Mouse (Mus musculus) right cerebral cortex, postnatal 10 days (tissue): ENCODE data around the gene Ino80b.

Experiments
- DNase-seq, 2 experiments: peaks; one replicate each; pipeline ENCODE4 v3.0.0; 2021; ENCODE audit warnings: low spot score in 2 of 2

The Ino80b gene

GRCm38 (mm10) chr6:83118369-83118768 is 6.9 kb downstream of the Ino80b start:
- peak in 1 of 2 experiments; percentile 48 for DNase-seq

DNA sequence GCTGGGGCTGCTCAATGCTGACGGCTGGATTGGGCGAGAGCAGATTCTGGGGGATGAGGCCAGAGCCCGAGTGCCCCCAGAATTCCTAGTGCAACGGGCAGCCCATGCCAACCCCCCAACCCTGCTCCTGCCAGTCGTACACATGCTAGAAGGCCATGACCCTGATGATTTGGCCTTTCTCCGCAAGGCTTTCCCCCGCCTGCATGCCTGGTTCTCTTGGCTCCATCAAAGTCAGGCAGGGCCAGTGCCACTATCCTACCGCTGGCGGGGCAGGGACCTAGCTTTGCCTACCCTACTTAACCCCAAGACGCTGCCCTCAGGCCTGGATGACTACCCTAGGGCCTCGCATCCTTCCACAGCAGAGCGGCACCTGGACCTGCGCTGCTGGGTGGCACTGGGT is 7.6 kb downstream of the Ino80b start:
- no peak for DNase-seq

DNA sequence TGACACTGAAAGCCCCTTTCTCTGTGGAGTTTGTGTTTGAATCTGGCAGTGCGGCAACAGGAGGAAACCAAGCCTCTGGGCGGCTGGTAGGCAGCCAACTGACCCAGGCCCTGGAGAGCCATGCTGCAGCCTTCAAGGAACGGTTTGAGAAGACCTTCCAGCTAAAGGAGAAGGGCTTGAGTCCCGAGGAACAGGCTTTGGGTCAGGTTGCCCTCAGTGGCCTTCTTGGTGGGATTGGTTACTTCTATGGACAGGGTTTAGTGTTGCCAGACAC is 8.1 kb downstream of the Ino80b start:
- DNase-seq: peak in 1 of 2 experiments; percentile 35

DNA sequence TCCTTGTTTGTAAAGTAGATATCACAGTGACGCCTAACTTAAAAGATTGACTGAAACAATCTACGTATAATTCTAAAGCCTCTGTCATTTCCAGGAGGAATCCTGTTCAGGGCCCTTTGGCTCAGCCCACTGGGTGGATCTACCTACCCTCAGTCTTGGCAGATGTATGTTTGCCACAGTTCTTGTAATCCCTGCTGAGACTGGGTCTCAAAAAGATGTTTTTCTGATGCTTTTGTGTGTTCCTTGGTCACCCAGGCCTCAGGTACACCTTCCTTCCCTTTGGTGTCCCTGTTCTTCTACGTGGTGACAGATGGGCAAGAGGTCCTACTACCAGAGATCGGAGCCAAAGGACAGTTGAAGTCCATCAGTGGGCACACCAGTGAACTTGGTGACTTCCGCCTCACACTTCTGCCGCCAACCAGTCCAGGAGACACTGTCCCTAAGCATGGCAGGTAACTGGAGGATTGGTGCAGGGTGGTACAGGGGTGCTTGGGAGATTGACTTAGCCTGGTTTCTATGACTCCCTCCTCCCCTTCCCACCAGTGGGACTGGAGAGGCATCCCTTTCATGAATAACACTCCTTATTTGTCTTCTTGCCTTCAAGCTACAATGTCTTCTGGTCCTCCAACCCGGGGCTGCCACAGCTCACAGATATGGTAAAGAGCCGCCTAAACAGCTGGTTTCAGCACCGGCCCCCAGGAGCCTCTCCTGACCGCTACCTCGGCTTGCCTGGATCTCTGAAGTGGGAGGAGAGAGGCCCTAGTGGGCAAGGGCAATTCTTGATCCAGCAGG is 8.7 kb downstream of the Ino80b start:
- DNase-seq: peak in 1 of 2 experiments; percentile 34

GRCm38 (mm10) chr6:83115682-83116372 is 9.4 kb downstream of the Ino80b start:
- peak in 1 of 2 experiments; percentile 57 for DNase-seq

DNA sequence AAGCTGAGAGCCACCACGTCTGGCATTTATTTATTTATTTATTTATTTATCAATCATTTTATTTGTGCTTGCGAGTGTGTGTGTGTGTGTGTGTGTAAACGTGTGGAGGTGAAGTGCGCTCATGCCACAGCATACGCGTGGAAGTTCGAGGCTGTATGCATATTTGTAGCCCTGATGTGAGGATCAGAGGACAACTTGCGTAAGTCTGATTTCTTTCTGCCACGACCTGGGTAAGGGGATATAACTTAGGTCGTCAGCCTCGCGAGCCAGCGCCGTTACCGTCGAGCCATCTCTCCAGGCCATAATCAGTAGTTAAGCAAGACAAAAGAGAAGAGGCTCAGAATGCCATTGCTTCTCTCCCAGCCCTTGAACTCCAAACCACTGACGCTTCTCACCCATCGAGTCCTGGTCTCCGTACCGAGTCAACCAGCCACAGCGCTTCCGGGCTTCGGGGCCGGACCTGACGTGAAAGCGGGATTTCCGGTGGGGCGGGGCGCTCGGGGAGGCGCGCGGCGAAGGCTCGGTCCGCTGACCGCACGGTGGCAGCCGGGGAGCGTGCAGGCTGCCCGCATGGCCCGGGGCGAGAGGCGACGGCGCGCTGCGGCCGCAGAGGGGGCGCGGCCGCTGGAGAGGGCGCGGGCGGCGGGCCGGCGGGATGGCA is 10.1 kb downstream of the Ino80b start, which contains the start of gene Mogs:
TSS of gene Mogs (plus strand) at position 486 of the 661 bp plus-strand sequence.
- DNase-seq: peak; percentile 94 to 95

DNA sequence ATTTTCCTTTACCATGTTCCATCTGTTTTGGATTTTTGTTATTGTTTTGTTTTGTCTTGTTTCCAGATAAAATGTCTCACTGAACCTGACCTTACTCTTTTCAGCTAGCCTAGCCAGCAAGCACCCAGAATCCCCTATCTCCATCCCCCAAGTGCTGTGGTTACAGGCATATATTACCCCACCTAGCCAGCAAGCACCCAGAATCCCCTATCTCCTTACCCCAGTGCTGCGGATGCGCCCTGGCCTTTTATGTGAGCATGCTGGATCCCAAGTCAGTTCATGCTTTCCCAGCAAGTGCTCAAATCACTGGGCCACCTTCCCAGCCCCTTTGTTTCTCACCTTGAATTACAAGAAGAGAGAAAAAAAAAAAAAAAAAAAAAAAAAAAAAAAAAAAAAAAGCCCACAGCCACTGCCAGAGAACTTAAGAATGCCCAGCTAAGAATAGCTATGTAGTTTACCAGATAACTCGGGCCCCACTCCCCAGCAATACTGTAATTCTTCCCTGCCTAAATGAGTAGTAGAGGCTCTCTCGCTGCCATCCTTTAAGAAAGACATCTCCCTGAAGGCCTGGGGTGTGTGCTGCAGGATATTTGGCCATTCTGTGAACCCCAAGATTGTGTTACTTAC is 13.6 kb downstream of the Ino80b start:
- peak in 1 of 2 experiments; percentile 27 for DNase-seq

DNA sequence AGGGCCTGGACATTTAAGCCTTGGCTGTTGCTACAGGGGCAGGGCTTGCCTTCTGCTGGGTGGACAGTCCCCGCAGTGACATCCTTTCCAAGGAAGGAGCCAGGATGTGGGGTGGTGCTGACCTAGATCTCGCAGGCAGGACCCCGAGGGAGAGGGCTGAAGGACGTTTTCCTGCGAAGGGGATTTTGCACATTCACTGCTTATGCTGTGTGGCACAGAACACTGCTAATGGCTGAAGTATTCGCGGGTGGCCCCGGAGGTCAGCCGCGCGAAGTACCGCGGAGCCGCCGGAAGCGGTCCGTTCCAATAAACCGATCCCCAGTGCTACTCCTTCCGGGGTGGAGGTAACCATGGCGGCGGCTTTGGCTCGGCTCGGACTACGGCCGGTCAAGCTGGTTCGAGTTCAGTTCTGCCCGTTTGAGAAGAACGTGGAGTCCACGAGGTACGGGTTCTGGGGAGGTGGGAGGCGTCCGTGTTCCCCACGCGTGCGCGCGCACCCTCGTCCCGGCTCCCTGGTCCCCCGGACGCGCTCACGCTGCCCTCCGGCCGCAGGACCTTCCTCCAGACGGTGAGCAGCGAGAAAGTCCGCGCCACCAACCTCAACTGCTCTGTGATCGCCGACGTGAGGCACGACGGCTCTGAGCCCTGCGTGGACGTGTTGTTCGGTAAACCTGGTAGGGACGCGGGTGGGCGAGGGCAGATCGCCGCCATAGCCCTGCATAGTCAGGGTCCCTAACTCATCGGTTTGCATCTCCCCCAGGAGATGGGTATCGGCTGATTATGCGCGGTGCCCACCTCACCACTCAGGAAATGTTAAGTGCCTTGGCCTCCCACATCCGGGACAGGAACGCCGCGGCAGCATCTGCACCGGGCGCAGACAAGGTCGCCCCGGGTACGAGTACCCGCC is 16.2 kb downstream of the Ino80b start, which contains the start of gene Mrpl53:
TSS of gene Mrpl53 (plus strand) at position 279 of the 907 bp plus-strand sequence.
- DNase-seq: peak; percentile 87

DNA sequence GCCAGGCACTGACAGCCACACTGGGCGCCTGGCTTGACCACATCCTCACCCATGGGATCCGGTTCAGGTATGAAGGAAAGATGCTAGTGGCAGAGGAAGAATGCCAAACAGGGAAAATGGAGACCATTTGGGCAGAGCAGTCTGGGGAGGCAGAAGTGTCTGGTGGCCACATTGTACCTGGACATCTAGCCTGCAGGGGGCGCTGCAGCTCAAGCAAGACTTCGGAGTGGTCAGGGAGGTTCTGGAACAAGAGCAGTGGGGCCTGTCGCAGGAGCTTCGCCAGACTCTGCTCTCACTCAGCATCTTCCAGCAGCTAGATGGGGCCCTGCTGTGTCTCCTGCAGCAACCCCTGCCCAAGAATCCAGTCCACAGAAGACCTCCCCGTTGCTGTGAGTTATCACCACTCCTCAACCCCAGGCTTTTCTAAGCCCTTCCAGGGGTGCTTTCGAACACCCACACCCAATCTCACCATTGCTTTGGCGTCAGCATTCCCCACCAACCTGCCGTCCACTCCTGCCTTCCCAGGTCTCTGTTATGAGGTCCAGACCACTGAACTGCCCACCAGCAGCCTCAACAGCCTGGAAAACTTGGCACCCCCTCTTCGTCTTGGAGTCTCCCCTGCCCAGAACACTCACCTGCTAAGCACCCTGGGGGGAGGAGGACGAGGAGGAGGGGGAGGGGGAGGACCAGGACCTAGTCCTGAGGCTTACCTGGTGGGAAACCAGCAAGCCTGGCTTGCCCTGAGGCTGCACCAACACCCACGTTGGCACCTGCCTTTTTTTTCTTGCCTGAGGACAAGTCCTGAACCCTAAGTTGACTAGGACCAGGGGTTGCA is 17.4 kb downstream of the Ino80b start:
- peak; percentile 75 to 76 for DNase-seq

DNA sequence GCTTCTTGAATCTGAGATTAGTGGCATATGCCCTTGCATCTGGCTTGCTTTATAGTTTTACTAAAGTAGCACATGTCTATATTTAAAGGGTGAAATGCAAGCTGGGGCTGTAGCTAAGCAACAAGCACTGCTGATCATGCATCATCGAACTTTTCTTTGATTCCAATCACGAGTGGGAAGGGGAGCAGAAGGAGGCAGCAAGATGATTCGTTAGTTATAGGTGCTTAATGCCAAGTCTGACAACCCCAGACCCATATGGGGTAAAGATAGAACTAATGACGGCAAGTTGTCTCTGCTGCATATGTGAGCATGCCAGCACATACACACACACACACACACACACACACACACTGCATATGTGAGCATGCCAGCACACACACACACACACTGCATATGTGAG is 21.1 kb downstream of the Ino80b start:
- DNase-seq: peak; percentile 60 to 84

DNA sequence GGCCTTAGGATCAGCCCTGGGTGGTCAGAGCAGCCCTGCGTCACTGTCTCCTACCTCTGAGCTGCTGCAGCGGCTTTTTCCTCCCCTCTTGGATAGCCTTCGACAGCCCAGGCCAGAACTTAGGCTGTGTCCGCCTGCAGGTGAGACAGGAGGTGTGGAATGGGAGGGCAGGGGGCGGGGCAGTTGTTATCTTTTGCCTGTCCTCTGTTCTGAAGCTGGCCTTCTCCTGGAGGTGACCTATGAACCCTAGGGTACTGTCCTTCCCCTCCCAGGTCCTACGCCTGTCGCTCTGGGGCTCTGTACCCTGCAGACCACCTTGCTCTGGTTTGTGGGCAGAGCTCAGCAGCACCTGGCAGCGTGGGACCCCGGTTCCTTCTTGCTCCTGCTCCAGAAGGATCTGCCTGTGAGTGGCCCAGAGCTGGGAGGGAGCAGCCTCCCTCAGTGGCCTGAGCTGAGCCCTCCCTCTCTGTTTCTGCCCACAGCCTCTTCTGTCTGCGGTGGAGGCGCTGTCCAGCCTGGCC is 22.0 kb downstream of the Ino80b start:
- peak in 1 of 2 experiments; percentile 56 for DNase-seq

DNA sequence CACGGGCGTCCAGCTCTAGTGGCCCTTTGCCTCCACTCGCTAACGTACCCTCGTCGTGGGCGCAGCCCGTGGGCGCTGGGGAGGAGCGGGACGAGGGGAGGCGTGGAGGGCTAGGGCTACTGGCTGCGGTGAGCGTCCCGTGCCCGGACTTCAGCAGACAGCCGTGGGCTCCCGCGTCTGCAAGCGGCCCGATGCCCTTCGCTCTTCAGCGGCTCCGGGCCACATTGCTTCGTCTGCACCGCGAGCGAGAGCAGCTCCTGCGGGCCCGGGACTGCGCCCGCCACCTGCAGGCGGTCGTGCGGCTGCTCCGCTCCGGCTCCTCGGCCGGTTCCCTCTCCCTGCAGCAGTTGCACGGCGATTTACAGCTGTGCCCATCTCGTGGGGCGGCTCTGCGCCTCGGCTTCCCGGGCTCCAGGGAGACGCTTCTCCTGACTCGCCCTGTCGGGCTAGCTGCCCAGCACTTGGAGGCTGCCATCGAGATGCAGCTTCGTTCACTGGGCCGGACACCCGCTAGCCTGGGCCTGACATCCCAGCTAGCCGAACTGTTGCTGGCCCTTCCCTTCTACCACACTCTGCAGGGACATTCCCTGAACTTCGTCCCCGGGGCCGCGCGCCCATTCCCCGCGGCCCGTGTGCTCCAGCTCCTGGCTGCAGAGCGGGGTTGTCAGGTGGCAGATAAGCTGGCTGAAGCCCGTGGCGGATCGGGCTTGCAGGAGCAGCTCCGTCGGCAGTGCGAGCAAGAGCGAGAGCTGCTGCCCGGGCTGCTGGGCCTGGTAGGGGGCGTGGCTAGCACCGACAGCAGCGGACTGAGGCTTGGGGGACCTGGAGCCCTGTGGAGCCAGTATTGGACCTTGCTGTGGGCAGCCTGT is 23.3 kb downstream of the Ino80b start:
- DNase-seq: peak; percentile 69 to 71

- DNase-seq: peak; percentile 92 to 95
Measured at GRCm38 (mm10) chr6:83101316-83101687, 23.9 kb downstream of the Ino80b start, which contains the start of the genes Ccdc142 and Gm42688. Ccdc142 (plus strand) TSS chr6:83101601. Gm42688 (plus strand) TSS chr6:83101617.

DNA sequence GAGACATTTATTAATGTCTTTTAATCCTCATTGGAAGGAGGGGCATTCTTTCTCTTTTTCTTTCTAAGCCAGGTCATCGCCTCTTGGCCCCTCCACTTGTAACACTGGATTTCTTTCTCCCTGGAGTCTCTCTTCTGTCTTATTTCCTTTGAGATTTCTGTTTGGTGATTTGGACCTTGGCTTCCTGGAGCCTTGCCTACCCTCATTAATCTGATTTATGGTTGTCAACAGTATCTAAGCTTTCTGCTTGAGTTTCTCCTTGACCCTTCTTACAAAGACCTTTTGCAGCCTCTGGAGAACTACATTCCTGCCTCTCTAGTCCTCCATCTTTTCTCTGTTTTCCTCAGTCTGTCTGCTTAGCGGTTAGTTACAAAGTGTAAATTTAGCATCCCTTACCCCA is 26.8 kb downstream of the Ino80b start:
- DNase-seq: no peak

- no peak for DNase-seq
Measured at GRCm38 (mm10) chr6:83095968-83096367, 29.3 kb downstream of the Ino80b start.

GRCm38 (mm10) chr6:83092416-83093127 is 32.7 kb downstream of the Ino80b start:
- no peak for DNase-seq

- no peak for DNase-seq
Measured at GRCm38 (mm10) chr6:83087926-83088260, 37.3 kb downstream of the Ino80b start.

DNA sequence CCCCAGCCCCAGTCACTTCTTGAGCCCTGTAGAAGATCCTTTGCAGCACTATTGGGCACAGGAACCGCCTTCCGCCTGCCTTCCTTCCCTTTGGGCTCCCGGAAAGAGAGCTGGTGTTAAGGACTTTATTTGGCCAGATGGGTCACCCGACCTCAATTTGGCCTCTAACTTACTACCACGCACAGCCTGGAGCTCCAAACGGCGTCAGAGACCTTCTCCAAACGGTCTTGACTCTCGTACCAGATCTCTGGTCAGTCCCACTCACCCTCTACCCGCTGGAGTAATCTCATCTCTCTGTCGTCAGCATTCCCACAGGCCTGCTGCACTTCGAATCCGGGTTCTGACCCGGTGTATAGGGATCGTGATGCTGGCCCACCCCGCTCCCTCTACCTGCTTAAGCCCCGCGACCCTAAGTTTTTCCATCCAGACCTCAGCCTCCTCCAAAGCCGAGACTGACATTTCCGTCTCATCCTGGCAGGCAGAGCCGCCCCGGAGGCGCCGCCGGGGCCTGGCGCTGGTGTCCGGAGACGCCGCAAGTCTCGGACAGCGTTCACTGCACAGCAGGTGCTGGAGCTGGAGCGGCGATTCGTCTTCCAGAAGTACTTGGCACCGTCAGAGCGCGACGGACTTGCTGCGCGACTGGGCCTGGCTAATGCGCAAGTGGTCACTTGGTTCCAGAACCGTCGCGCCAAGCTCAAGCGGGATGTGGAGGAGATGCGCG is 37.9 kb downstream of the Ino80b start:
- DNase-seq: no peak
